Mouse (Mus musculus) liver, adult 10 weeks (tissue): ENCODE measurements around the gene Mtln. TPM values are rescaled to one million over a fixed set of nuclear protein-coding genes. Genes with fewer than 3 reads are reported as not detected.

ENCODE experiments used
- polyA plus RNA-seq: library from polyadenylated mRNA; stranded (reverse); fragments of 350-450 nt; fragmentation: Illumina TruSeq; extraction: RNeasy Lipid Tissue Mini Kit (QIAGEN cat#74804); gene quantifications from one replicate; pipeline ENCODE4 v1.2.3, GENCODE M21; 2014; ENCODE audit warnings: low read depth, low replicate concordance

Gene Mtln
- polyA plus RNA-seq: 20.9 TPM

GRCm38 (mm10) chr2:127791919-127792603, at the start of gene Mtln:
Gene Mtln (minus strand): TSS chr2:127792488.

GRCm38 (mm10) chr2:127838576-127838975, 46.3 kb upstream of the Mtln start, which contains the start of gene Acoxl:
Gene Acoxl (plus strand): TSS chr2:127838876.

GRCm38 (mm10) chr2:127831401-127832102, 39.3 kb upstream of the Mtln start, which contains the start of gene Bub1:
Gene Bub1 (minus strand): TSS chr2:127831865.

GRCm38 (mm10) chr2:127788440-127789116, 3.7 kb downstream of the Mtln start, which contains the start of gene Nphp1:
Gene Nphp1 (minus strand): TSS chr2:127788897.

Other genes starting within 250 kb of the Mtln start
- 3.2 TPM for gene Zfp661, start 205.4 kb downstream of the Mtln start, polyA plus RNA-seq
- 19.1 TPM for gene Mrps5, start 205.3 kb downstream of the Mtln start, polyA plus RNA-seq
- 0.61 TPM for gene Mal, start 135.8 kb downstream of the Mtln start, polyA plus RNA-seq
- gene Mall, start 62.6 kb downstream of the Mtln start, polyA plus RNA-seq: not detected
- 2.1 TPM for gene Nphp1, start 3.6 kb downstream of the Mtln start, polyA plus RNA-seq
- not detected for gene Bub1, start 39.4 kb upstream of the Mtln start, polyA plus RNA-seq
- not detected for gene Acoxl, start 46.4 kb upstream of the Mtln start, polyA plus RNA-seq